Mouse (Mus musculus) C2C12 (cell line): ENCODE data around the gene Ipo13. TPM values are rescaled to one million over a fixed set of nuclear protein-coding genes. Genes with fewer than 3 reads are reported as not detected.

ENCODE experiments used
- H3K27me3 ChIP-seq: one replicate; pipeline ENCODE4 v1.6.1; 2011; ENCODE audit not compliant: control insufficient read depth, insufficient read depth, insufficient read length
- H3K36me3 ChIP-seq: one replicate; pipeline ENCODE4 v1.6.1; 2011; ENCODE audit not compliant: control insufficient read depth, insufficient read depth
- H3K4me3 ChIP-seq: one replicate; pipeline ENCODE4 v1.5.1; 2011; ENCODE audit warnings: mild to moderate bottlenecking, control low read depth; ENCODE audit not compliant: poor library complexity, insufficient read depth, severe bottlenecking
- H3K79me2 ChIP-seq: one replicate; pipeline ENCODE4 v1.6.1; 2011; ENCODE audit not compliant: control insufficient read depth, insufficient read depth
- H3K79me3 ChIP-seq: one replicate; pipeline ENCODE4 v1.6.1; 2011; ENCODE audit warnings: low read depth, control low read depth
- H3ac ChIP-seq: one replicate; pipeline ENCODE3; 2011; ENCODE audit warnings: low read depth; ENCODE audit not compliant: control insufficient read depth, insufficient read length
- CEBPB ChIP-seq: IDR thresholded peaks from one replicate; pipeline ENCODE4 v1.6.1; 2011; ENCODE audit warnings: low read depth, mild to moderate bottlenecking, control low read depth, moderate library complexity
- CTCF ChIP-seq: IDR thresholded peaks from one replicate; pipeline ENCODE4 v1.5.1; 2011; ENCODE audit not compliant: control insufficient read depth, insufficient read depth, insufficient read length
- FOSL1 ChIP-seq: IDR thresholded peaks from one replicate; pipeline ENCODE4 v1.8.0; 2011; ENCODE audit warnings: mild to moderate bottlenecking, low read length; ENCODE audit not compliant: poor library complexity, insufficient read depth, severe bottlenecking
- MAX ChIP-seq: IDR thresholded peaks from one replicate; pipeline ENCODE4 v1.6.1; 2011; ENCODE audit warnings: mild to moderate bottlenecking, control low read depth
- MYOD1 ChIP-seq: IDR thresholded peaks from one replicate; pipeline ENCODE4 v1.6.1; 2011; ENCODE audit warnings: low read depth; ENCODE audit not compliant: control insufficient read depth, insufficient read length
- MYOG ChIP-seq: IDR thresholded peaks from one replicate; pipeline ENCODE4 v1.6.1; 2011; ENCODE audit not compliant: control insufficient read depth, insufficient read length; ENCODE audit errors: extremely low read depth
- USF1 ChIP-seq: IDR thresholded peaks from one replicate; pipeline ENCODE4 v1.6.1; 2011; ENCODE audit warnings: low read depth, mild to moderate bottlenecking, control low read depth, moderate library complexity
- polyA plus RNA-seq: library from polyadenylated mRNA; unstranded; fragments of >200 nt; fragmentation: generic; extraction: Trizol; gene quantifications from one replicate; pipeline ENCODE4 v1.2.1, GENCODE M21; 2012; ENCODE audit warnings: missing spikeins

Ipo13 gene
- polyA plus RNA-seq, 1 experiment = 43.6 TPM

- peaks cover 63% of the 10 kb centered on the region for H3K79me2 ChIP-seq
- H3ac ChIP-seq = no peak overlapping the region
- peaks cover 51% of the 10 kb centered on the region for H3K79me3 ChIP-seq
- TF ChIP-seq MAX = no peak
- TF ChIP-seq CEBPB = no peak
- TF ChIP-seq MYOD1 = no peak
- no peak for TF ChIP-seq FOSL1
- no peak for TF ChIP-seq MYOG
- TF ChIP-seq CTCF = no peak
- no peak for TF ChIP-seq USF1
- H3K27me3 ChIP-seq = no peaks in the 10 kb centered on the region
- H3K4me3 ChIP-seq = peak overlapping the region; percentile 83
- peaks cover 29% of the 10 kb centered on the region for H3K36me3 ChIP-seq
Measured at GRCm38 (mm10) chr4:117913421-117913820, 1.4 kb downstream of the Ipo13 start.

- H3K79me2 ChIP-seq = peaks cover 70% of the 10 kb centered on the region
- H3K36me3 ChIP-seq = peaks cover 33% of the 10 kb centered on the region
- H3K79me3 ChIP-seq = peaks cover 55% of the 10 kb centered on the region
- TF ChIP-seq CTCF (no peak), MYOG (no peak), MYOD1 (no peak), CEBPB (no peak), MAX (no peak), FOSL1 (no peak), USF1 (no peak)
- no peaks in the 10 kb centered on the region for H3K27me3 ChIP-seq
- H3ac ChIP-seq = no peak overlapping the region
- H3K4me3 ChIP-seq = no peak overlapping the region
Measured at GRCm38 (mm10) chr4:117912685-117913273, 2.0 kb downstream of the Ipo13 start.

- Histone ChIP-seq H3K27me3 (no peaks in the 10 kb centered on the region), H3K4me3 (no peak overlapping the region), H3K79me3 (peaks cover 58% of the 10 kb centered on the region), H3ac (no peak overlapping the region), H3K36me3 (peaks cover 33% of the 10 kb centered on the region), H3K79me2 (peaks cover 75% of the 10 kb centered on the region)
- TF ChIP-seq FOSL1 = no peak
- no peak for TF ChIP-seq MYOG
- no peak for TF ChIP-seq USF1
- no peak for TF ChIP-seq CTCF
- TF ChIP-seq MAX = no peak
- no peak for TF ChIP-seq MYOD1
- no peak for TF ChIP-seq CEBPB
Measured at GRCm38 (mm10) chr4:117912131-117912561, 2.7 kb downstream of the Ipo13 start.

GRCm38 (mm10) chr4:117908834-117909453 lies 5.9 kb downstream of the Ipo13 start:
- Histone ChIP-seq H3K27me3 (no peaks in the 10 kb centered on the region), H3ac (no peak overlapping the region), H3K36me3 (peaks cover 50% of the 10 kb centered on the region), H3K4me3 (no peak overlapping the region), H3K79me3 (peaks cover 53% of the 10 kb centered on the region), H3K79me2 (peaks cover 66% of the 10 kb centered on the region)
- TF ChIP-seq MYOD1 = no peak
- TF ChIP-seq USF1 = no peak
- TF ChIP-seq FOSL1 = no peak
- no peak for TF ChIP-seq MAX
- no peak for TF ChIP-seq MYOG
- TF ChIP-seq CEBPB = no peak
- no peak for TF ChIP-seq CTCF

GRCm38 (mm10) chr4:117906196-117906595 lies 8.6 kb downstream of the Ipo13 start:
- Histone ChIP-seq H3ac (no peak overlapping the region), H3K36me3 (peaks cover 67% of the 10 kb centered on the region)

More at GRCm38 (mm10) chr4:117906196-117906595, 8.6 kb downstream of the Ipo13 start:
- Histone ChIP-seq H3K79me3 (peaks cover 29% of the 10 kb centered on the region), H3K79me2 (peaks cover 39% of the 10 kb centered on the region), H3K4me3 (no peak overlapping the region), H3K27me3 (no peaks in the 10 kb centered on the region)
- TF ChIP-seq USF1 (no peak), FOSL1 (no peak), CEBPB (no peak), CTCF (no peak), MYOG (no peak), MYOD1 (no peak), MAX (no peak)
